Mouse (Mus musculus) thymus, postnatal 4 days (tissue): ENCODE measurements around the gene Gm20696.

Source experiments
- DNase-seq: peaks from one replicate; pipeline ENCODE4 v3.0.0; 2021

Gm20696 gene

GRCm38 (mm10) chr6:99478873-99479650 lies 187.5 kb downstream of the Gm20696 start:
- no peak for DNase-seq

GRCm38 (mm10) chr6:99475040-99475439 lies 191.6 kb downstream of the Gm20696 start:
- DNase-seq: no peak

GRCm38 (mm10) chr6:99470906-99471305 lies 195.7 kb downstream of the Gm20696 start:
- no peak for DNase-seq

GRCm38 (mm10) chr6:99469134-99469834 lies 197.3 kb downstream of the Gm20696 start:
- no peak for DNase-seq

GRCm38 (mm10) chr6:99467831-99468230 lies 198.8 kb downstream of the Gm20696 start:
- no peak for DNase-seq

GRCm38 (mm10) chr6:99467109-99467508 lies 199.5 kb downstream of the Gm20696 start:
- DNase-seq: no peak

GRCm38 (mm10) chr6:99466354-99466753 lies 200.2 kb downstream of the Gm20696 start:
- DNase-seq: no peak

- DNase-seq: no peak
These were observed 202.1 kb downstream of the Gm20696 start for GRCm38 (mm10) chr6:99464449-99464848.

GRCm38 (mm10) chr6:99463906-99464305 lies 202.7 kb downstream of the Gm20696 start:
- DNase-seq: no peak

GRCm38 (mm10) chr6:99458775-99459174 lies 207.8 kb downstream of the Gm20696 start:
- DNase-seq: no peak

- no peak for DNase-seq
These were observed 212.7 kb downstream of the Gm20696 start for GRCm38 (mm10) chr6:99453763-99454520.

- peak; percentile 60 for DNase-seq
These were observed 213.9 kb downstream of the Gm20696 start for GRCm38 (mm10) chr6:99452638-99453185.

GRCm38 (mm10) chr6:99451479-99451878 lies 215.1 kb downstream of the Gm20696 start:
- no peak for DNase-seq

- DNase-seq: no peak
These were observed 219.2 kb downstream of the Gm20696 start for GRCm38 (mm10) chr6:99447447-99447846.

- DNase-seq: no peak
These were observed 219.7 kb downstream of the Gm20696 start for GRCm38 (mm10) chr6:99446801-99447415.

GRCm38 (mm10) chr6:99443460-99443859 lies 223.1 kb downstream of the Gm20696 start:
- DNase-seq: no peak

GRCm38 (mm10) chr6:99441100-99441499 lies 225.5 kb downstream of the Gm20696 start:
- DNase-seq: no peak

- DNase-seq: no peak
These were observed 226.0 kb downstream of the Gm20696 start for GRCm38 (mm10) chr6:99440606-99441005.

- DNase-seq: no peak
These were observed 226.7 kb downstream of the Gm20696 start for GRCm38 (mm10) chr6:99439878-99440361.

- DNase-seq: no peak
These were observed 227.3 kb downstream of the Gm20696 start for GRCm38 (mm10) chr6:99439214-99439877.

GRCm38 (mm10) chr6:99436371-99436770 lies 230.2 kb downstream of the Gm20696 start:
- DNase-seq: no peak

GRCm38 (mm10) chr6:99435140-99435539 lies 231.5 kb downstream of the Gm20696 start:
- DNase-seq: no peak
